Mouse (Mus musculus): ENCODE measurements around the gene Epb41l4b.

The Epb41l4b gene

DNA sequence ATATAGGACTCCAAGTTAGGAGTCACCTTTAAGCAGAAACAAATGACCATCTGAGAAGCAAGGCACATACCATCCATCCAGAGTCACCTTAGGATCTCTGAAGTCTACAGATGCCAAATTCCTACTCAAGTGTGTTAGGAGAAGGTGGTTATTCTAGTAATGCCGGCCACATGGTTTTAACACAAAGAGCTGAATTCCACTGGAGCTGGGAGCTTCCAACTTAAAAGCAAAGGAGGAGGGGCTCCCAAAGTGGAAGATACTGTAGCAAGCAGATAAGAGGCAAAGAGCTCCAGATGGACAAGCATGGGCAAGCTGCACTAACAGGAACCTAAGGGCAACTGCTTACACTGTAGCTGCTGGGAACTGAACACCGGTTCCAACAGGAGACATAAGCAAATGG is 76.3 kb downstream of the Epb41l4b start:
- in situ Hi-C loops (cut with MboI, MseI) = loop anchor here (10.0 kb wide), 1 partner anchor 248 kb away; no protein-coding TSS in a partner anchor

DNA sequence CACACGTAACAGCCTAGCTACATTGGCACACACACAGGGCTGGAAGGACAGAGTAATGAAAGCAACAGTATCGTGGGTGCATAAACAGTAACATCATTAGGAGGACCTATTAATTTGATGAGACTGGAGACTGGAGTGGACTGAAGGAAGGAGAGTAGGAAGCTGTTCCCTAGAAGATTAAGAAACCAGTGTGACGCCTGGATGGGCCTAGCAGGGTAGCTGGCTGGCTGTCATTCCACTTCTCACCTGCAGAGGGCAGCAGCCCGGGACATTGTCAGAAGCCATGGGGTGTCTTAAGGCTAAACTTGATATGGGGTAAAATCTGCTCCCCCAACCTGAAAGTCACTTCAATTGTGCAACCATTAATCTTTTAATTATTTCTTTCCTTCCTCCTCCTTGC is 78.0 kb downstream of the Epb41l4b start:
- in situ Hi-C loops (cut with MboI, MseI) = loop anchor here (10.0 kb wide), 1 partner anchor 250 kb away; no protein-coding TSS in a partner anchor

DNA sequence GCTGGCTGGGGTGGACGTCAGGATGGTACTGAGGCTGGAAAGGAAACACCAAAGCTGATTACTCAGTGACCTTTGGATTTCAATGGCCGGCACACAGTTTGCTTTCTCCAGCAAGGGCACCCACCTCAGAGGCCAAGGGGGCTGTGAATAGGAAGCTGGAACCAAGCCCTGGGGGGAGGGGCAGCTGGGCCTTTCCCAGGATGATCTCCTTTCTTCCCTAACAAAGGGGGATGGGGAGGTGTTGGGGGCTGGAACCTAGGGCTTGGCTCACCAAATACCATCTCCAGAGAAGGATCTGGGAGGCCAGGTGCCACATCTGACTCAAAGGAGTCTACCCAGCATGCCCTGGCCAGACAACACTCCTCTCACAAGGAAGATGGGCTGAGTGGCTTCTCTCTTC is 78.4 kb downstream of the Epb41l4b start:
- in situ Hi-C loops (cut with MboI, MseI) = loop anchor here (10.0 kb wide), 1 partner anchor 250 kb away; no protein-coding TSS in a partner anchor

DNA sequence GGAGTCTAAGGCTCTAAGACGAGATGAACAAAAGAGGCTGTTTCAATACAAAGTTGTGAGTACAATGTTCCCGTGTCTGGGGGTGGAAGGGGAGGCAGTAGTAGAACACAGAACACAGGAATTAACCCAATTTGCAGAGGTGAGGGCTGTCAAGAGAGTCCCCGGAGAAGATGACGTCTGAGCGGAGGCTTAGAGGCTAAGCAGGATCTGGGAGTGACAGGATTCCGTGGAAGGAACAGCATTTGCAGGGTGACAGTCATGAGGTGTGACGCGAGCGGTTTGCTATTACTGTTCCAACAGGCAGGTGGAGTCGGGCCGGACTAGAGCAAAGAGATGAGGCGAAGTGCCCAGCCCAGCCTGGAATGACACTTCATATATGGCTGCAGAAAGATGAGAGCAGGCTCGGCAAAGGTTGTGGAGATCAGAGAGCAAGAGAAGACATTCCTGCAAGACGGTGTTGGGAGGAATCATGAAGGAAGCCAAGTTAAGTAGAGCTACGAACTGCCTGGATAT is 82.9 kb downstream of the Epb41l4b start:
- in situ Hi-C loops (cut with MboI, MseI) = loop anchor here (10.0 kb wide), 1 partner anchor 254 kb away; no protein-coding TSS in a partner anchor

DNA sequence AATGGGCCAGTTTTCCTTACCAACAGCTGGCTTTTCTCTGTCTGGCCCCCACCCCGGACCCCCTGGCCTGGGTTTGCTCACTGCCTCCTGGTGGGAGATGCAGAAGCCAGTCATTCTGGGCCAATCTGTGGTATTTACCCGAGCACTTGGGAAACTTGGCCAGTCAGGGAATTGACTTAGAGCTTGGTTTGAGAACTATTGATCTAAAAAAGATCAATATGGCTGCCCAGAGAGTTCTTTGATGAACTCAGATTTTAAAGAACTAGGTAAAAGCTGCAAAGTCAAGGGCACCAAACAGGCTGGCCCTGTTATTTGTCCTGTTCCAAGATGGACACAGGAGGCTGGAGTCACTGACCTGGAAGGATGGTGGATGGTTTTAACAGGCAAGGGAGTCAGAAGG is 84.6 kb downstream of the Epb41l4b start:
- in situ Hi-C loops (cut with MboI, MseI) = no loop called here

DNA sequence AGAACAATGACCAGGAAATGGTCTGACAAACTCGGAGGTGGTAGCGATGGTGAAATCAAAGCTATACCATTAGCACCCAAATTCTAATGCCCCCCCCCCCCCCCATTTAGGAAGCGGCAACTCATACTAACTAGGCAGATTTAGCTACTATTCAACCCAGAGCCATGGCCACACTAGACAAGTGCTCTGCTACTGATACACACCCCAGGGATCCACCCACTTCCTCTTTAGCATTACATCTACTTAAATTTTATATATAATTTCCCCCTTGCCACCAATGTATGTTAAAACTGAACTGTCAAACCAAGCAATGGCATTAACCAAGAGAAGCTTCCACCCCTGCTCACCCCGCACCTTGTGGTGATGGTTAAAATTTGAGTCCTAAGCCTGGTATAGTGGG is 85.6 kb downstream of the Epb41l4b start:
- in situ Hi-C loops (cut with MboI, MseI) = no loop called here

DNA sequence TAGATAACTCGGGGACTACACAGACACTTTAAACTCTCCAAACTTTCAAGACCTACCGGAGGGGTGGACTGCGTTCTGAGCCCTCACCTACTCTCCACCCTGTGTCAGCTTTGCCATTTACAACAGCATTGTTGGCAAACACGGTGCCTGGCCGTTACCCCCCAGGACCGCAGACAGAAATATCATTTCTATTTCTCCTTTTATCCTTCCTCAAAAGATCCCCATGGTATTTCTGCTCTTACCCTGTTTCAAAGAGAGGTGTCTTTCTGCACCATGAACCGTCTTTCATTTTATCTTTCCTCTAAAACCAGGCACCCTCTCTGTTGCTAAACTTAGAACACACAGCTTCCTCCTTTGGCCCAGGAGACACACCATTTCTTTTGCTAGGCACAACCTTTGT is 87.6 kb downstream of the Epb41l4b start:
- in situ Hi-C loops (cut with MboI, MseI) = no loop called here

DNA sequence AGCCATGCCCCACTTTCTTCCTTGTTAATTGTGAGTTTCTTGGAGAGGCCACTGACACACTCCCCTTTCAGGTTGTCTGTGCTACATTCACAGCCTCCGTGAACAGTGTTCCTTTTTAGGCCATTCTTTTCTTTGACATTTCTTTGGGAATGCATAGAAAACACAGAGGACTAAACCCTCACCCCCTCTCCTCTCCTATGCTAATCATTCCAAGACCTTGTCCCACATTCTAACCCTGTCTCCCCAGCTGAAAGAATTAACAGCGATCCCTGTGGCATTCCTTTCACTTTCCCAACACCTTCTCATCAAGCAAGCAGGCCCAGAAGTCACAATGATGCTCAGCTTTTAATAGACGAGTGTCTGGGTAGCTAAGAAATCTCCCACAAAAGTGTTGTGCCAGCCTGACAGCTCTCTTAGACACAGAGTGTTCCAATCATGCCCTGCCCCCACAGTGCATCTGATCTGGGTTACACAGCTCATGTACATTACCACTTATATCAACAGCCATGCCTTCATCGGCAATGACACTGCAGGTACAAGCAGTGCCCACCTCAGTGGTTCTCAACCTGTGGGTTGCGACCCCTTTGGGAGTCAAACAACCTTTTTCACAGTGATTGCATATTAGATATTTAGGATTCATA is 93.8 kb downstream of the Epb41l4b start:
- in situ Hi-C loops (cut with MboI, MseI) = no loop called here

DNA sequence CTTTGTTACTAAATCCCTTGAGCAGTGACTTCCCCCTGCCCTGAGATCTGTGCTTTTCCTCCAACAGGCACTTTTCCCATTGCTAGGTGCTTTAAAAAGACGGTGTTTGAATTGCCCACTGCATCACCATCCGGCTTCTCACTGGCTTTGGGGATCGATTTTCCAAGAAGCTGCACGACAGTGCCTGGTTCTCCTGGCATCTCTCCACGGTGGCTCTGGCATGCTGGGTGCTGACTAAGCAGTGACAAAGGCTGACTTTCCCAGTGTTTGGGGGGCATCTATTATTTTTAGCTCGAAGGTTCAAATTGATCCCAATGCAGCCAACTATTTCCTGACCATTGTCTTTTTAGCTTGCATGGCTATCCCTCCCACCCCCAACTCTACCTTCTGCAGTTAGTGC is 94.7 kb downstream of the Epb41l4b start:
- in situ Hi-C loops (cut with MboI, MseI) = no loop called here

DNA sequence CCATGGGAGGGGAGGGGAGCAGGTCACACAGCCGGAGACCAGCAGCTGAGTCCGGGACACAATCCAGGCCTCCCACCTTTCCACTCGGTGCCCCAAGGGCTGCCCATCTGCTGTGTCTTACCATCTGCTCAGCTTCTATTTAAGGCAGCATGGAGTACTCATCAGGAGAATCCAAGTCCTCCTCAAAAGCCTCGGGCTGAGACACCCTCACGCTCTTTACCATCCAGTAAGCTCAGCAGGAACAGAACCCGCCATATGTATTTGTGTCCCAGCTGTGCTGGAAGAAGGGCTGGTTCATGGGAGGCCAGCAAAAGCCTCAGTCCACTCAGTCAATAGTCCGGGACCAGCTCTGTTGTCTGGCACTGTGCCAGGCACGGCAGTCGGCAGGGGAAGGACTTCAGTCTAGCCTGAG is 97.1 kb downstream of the Epb41l4b start:
- in situ Hi-C loops (cut with MboI, MseI) = no loop called here

DNA sequence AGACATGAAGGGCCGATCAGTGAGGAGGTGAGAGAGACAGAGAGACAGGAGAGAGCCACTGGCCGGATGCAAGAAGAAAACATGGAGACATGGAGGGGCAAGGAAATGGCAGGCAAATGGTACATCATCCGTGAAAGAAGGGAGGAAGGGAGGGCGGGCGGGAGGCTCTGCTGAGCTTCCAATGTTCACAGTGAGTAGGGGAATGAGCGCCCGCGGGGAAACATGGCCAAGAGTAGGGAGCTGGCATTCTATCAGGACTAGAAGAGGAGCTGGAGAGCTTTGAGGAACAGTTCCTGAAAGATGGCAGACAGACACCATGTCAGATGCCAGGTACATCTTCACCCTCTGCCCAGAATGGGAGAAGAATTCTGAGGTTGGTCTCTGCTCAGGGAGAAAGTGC is 99.6 kb downstream of the Epb41l4b start:
- in situ Hi-C loops (cut with MboI, MseI) = no loop called here

DNA sequence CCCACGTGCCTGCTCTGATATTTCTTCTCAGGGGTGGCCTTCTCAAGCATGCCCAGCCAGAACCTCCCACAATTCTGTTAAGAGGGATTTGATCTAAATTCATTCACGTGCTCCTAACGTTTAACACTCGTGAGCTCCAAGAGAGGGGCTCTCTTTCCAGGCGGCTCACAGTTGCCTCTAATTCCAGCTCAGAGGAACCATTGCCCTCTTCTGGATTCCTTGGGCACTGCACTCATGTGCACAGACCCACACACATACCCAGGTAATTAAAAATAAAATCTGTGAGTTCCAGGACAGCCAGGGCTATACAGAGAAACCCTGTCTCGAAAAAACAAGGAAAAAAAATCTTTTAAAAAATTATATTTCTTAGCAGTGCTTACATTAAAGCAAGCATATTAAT is 101.6 kb downstream of the Epb41l4b start:
- in situ Hi-C loops (cut with MboI, MseI) = no loop called here

DNA sequence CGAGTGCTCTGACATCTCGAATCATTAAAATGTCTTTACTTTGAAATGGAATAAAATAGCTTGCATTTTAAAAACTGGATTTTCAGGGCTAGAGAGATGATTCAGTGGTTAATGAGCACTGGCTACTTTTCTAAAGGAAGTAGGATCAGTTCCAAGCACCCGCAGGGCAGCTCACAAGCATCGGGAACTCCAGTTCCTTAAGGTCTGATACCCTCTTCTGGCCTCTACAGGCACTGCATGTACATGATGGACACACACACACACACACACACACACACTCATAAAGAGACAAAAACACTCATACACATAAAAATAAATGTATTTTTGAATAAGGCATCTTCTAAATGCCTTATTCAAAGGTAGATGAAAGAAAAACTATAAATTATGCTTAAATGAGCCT is 102.0 kb downstream of the Epb41l4b start:
- in situ Hi-C loops (cut with MboI, MseI) = no loop called here

DNA sequence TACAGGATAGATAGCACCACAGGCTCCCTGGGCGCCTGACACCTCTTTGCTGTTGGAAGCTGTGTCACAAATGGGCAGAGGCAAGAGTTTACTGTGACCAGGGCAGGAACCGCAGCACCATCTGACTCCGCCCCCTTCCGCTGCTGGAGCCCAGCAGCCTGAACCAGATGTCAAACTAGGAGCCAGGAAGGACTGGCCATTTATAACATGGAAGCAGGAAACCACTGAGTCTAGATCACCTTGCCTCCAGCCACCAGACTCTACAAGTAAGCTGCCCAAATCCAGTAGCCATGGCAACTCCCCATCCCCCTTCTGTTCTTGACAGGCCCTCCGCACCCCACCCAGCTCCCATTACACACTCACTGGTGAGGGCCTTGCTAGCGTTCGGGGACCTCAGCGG is 102.8 kb downstream of the Epb41l4b start:
- in situ Hi-C loops (cut with MboI, MseI) = no loop called here

DNA sequence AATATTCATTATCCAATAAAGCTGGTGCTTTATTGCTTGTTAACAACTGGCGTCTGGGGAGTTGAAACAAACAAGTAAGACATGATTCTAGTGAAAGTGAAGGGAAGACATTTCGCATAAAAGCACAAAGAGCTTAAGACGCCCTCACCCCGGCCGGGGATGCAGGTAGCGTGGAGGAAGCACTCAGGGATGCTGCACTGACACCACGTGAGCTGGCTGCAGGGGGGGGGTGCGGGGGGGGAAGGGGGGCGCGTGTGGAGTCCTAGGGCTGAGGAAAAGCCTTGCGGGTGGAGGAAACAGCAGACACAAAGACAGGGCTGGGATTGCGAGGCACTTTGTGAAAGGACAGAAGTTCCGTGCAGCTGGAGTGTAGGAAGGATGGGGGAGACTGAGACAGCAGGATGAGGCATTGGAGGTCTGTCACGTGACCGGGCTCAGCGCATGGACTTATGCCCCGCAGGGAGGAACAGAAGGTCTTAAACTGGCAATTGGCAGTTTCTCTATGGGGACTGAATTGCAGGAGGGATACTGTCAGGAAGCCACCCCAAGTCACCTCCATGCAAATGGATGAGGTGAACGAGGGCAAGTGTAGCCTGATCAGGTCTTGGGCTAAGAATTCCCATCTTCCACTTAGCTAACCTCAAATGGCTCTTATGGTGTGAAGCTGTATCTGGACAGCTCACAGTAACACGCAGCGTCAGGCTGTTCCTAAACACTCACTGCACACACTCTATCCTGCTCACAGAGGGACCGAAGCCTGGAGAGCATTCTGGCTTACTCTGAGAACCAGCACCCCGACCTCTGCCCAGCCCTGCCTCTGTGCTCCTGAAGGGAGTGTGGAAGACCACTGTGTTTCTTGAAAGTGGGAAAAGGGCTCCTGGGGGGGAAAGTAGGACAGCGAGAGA is 103.9 kb downstream of the Epb41l4b start:
- in situ Hi-C loops (cut with MboI, MseI) = no loop called here

DNA sequence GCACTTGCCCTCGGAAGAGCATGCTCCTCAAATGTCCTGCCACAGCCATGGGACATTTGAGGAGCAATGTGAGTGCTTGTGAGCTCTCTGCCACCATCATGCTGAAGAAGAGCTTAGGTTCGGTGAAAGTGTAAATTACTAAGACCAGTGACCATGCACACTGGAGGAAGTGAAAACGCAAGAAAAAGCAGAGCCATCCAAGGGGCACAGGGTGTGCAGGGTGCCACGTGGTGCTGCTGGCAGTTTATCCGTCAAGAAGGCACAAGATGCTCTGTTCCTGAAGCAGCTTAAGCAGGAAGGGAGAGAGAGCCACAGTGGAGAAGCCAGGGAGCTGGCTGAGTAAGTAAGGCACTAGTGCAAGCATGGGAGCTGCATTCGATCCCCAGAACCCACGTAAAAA is 105.7 kb downstream of the Epb41l4b start:
- in situ Hi-C loops (cut with MboI, MseI) = no loop called here

DNA sequence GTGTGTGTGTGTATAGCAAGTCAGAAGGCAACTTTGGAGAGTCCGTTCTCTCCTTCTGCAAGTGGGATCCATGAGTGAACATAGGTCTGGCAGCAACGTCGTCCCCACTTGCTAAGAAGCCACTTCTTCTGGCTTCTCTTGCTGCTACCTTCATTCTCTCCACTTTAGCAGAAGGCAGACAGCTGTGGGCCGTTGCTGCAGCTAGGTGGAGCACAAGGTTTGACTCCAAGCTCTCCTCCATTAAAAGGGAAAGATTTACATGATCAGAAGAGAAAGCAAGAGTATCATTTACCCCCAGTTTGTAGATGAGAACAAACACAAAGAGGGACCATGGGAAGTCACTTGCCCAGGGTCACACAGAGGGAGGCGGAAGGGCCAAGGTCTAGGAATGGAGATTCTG is 109.1 kb downstream of the Epb41l4b start:
- in situ Hi-C loops (cut with MboI, MseI) = loop anchor here (5.0 kb wide), 1 partner anchor 78 kb away; no protein-coding TSS in a partner anchor

DNA sequence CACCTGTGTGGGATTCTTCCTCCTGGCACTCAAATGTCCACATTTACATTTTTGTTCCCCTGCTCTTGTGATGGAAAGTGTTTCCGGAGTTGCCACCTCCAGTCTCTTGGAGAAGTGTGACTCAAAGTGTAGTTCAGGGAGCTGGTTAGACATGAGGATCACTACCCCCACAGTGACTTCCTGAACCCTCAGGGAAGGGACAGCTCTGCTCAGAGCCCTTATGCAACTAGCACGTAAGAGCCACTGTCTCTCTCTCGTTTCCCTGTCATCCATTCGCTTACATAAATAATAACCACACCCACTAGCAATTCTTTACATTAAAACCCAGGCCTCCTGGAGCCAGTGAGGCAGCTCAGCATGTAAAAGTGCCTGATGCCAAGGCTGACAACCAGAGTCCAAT is 111.8 kb downstream of the Epb41l4b start:
- in situ Hi-C loops (cut with MboI, MseI) = loop anchor here (5.0 kb wide), 1 partner anchor 81 kb away; no protein-coding TSS in a partner anchor

DNA sequence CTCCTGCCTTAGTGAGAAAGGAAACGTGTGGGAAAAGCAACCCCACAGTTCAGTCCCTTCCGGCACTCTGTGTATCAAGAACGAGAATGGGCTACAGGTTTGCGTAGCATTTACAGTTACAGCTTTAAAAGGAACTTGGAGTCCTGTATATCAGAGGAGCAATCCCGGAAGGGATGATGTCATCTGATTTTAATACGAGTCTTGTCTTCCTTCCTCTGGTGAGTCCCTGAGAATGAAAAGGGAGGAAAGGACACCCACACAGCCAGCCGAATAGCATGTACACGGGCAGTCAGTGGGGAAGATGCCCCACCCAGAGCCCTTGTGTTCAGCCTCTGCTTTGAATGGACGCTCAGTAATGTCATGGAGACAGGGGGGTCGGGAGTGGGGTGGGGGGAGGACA is 115.3 kb downstream of the Epb41l4b start:
- in situ Hi-C loops (cut with MboI, MseI) = no loop called here

DNA sequence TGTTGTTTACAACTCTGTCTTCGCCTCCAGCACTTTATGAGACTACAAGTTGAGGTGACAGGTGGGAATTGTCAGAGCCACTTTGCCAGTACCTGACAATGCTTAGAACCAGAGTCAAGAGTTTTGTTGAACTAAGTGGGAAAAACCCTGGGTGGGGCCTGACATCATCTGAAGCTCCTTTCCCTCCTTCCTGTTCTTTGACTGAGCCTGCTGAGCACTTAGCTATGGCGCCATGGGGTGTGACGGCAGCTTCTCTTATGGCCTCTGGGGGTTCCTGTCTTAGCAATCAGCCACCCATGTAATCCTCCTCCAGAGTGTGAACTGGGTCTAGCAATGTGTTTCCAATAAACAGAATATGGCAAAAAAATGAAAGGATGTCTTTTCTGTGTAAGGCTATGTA is 119.7 kb downstream of the Epb41l4b start:
- in situ Hi-C loops (cut with MboI, MseI) = no loop called here

DNA sequence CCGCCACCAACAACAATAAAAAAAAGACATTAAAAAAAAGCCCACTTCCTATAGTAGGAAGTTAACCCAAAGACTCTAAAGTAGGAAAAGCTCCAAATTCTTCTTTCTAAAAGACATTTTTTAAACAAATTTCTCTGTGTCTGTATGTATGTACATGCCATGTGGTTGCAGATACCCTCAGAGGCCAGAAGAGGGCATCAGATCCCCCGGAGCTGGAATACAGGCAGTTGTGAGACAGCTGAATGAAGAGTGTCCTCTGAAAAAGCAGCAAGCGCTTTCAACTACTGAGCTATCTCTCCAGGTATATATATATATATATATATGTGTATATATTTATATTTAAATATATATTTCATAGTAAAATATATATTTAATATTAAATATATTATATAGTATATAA is 121.9 kb downstream of the Epb41l4b start:
- in situ Hi-C loops (cut with MboI, MseI) = no loop called here

DNA sequence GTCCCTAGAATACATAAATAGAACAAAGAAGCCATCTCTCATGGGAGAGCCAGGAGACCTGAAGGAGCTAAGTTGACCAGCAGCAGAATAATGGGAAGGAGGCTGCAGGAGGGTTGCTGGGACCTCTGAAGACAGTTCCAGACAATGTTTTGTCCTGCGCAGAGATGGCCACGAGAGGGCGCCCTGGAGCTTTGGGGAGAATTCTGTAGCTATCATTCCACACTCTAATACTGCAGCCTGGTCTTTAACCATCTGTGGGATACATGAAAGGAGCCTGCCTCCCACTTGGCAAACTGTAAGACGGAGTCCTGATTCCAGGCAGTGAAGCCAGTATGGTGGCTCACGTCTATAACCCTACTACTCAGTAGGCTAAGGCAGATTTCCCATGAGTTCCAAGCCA is 126.0 kb downstream of the Epb41l4b start:
- in situ Hi-C loops (cut with MboI, MseI) = loop anchor here (10.0 kb wide), 1 partner anchor 148 kb away; no protein-coding TSS in a partner anchor
